Mouse (Mus musculus): Measurements from ENCODE around the gene Bcas3. TPM values are rescaled to one million over a fixed set of nuclear protein-coding genes. Genes with fewer than 3 reads are reported as not detected.
"Not testable (repeated sequence)": the region's sequence is repeated elsewhere in the genome, so short reads cannot be mapped to it uniquely, and the experiment has no call there.

The Bcas3 gene
- polyA plus RNA-seq, 1 experiment from 2014 or later, result 19.1 TPM

DNA sequence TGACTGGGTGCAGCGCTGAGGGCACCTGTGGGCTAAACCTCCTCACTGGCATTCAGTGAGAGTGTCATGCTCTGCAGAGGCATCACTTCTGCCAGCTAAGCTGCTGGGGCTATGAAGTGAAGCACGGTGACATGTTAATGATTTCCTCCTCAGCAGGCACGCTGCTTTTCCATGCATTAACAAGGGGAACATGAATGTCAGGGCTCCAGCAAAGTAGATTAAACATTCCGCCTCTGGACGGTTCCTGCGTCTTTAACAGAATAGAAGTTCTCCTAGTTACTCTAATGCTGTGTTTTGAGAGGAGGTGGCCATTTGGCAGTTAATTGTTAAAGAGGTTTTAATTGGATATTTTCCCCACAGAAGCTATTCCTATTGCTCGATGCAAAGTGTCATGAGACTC lies 134.5 kb downstream of the Bcas3 start:
- Histone ChIP-seq H3K9me3 (replicated peaks; ENCODE audit: control insufficient read depth, low read length) (no peaks in the 10 kb centered on the region), H3K9ac (ENCODE audit: low read depth, low read length) (no peak overlapping the region), H3K4me2 (ENCODE audit: low read depth, low read length) (no peak overlapping the region), H3K4me1 (ENCODE audit: control insufficient read depth, low read depth, low read length) (no peaks in the 10 kb centered on the region), H3K36me3 (ENCODE audit: control insufficient read depth, insufficient read depth) (no peaks in the 10 kb centered on the region), H3K27ac (ENCODE audit: low read length) (no peak overlapping the region), H3K27me3 (ENCODE audit: control insufficient read depth, insufficient read depth, low read depth, low read length) (no peaks in the 10 kb centered on the region), H3K4me3 (ENCODE audit: low read depth, low read length) (no peak overlapping the region)
- WGBS (ENCODE audit: insufficient replicate concordance), result 72% methylated on average over 7 of the region's 7 CpGs
- ATAC-seq (ENCODE audit: low read depth), result no peak

DNA sequence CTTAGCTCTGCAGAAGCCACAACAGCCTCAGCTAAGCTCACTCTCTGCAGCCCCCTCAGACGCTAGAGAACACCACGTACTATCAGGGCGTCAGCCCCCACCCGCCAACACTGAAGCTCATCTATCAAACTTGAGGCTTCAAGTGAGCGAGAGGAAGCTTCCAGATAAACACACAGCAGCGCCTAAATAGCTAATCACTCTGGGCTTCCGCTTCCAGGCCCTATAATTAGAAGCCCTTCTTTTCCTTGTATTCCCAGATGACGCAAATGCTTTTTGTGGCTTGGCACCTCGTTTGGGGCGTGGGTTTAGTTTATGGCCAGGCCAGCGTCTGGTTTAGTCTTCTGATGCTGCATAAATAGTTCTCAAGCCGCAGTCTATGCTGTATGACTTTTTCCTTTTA lies 139.3 kb downstream of the Bcas3 start:
- no peak overlapping the region for H3K27ac ChIP-seq (ENCODE audit: low read length)
- no peaks in the 10 kb centered on the region for H3K36me3 ChIP-seq (ENCODE audit: control insufficient read depth, insufficient read depth)
- no peak overlapping the region for H3K4me3 ChIP-seq (ENCODE audit: low read depth, low read length)
- H3K4me1 ChIP-seq (ENCODE audit: control insufficient read depth, low read depth, low read length), result no peaks in the 10 kb centered on the region
- no peak overlapping the region for H3K9ac ChIP-seq (ENCODE audit: low read depth, low read length)
- no peak overlapping the region for H3K4me2 ChIP-seq (ENCODE audit: low read depth, low read length)
- no peaks in the 10 kb centered on the region for H3K27me3 ChIP-seq (ENCODE audit: control insufficient read depth, insufficient read depth, low read depth, low read length)
- no peaks in the 10 kb centered on the region for H3K9me3 ChIP-seq (replicated peaks; ENCODE audit: control insufficient read depth, low read length)
- ATAC-seq (ENCODE audit: low read depth), result peak; percentile 32
- 11% methylated on average over 12 of the region's 12 CpGs for WGBS (ENCODE audit: insufficient replicate concordance)

DNA sequence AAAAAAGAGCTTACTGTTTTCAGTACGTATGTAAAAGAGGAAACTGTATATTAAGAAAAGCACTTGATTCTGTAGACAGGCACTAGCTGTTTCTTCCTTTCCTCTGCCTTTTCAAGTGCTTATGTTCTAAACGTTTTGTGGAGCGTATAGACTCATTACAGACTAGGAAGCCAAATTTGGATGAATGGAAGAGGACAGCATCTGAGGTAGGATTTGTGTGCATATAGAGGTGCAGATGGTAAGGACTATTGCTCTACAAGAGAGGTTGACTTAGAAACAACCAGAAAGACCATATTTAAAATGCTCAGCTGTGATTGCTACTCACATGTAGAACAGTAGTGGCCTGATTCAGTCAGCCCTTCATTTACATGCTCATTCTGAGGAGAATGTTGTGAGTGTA lies 139.7 kb downstream of the Bcas3 start:
- WGBS (ENCODE audit: insufficient replicate concordance), result 34% methylated on average over 3 of the region's 3 CpGs
- Histone ChIP-seq H3K4me2 (ENCODE audit: low read depth, low read length) (no peak overlapping the region), H3K36me3 (ENCODE audit: control insufficient read depth, insufficient read depth) (no peaks in the 10 kb centered on the region), H3K9ac (ENCODE audit: low read depth, low read length) (no peak overlapping the region), H3K27me3 (ENCODE audit: control insufficient read depth, insufficient read depth, low read depth, low read length) (no peaks in the 10 kb centered on the region), H3K4me1 (ENCODE audit: control insufficient read depth, low read depth, low read length) (no peaks in the 10 kb centered on the region), H3K4me3 (ENCODE audit: low read depth, low read length) (no peak overlapping the region), H3K9me3 (replicated peaks; ENCODE audit: control insufficient read depth, low read length) (no peaks in the 10 kb centered on the region), H3K27ac (ENCODE audit: low read length) (peak overlapping the region; percentile 44; the same call in 1 of the 2 replicates)
- no peak for ATAC-seq (ENCODE audit: low read depth)

DNA sequence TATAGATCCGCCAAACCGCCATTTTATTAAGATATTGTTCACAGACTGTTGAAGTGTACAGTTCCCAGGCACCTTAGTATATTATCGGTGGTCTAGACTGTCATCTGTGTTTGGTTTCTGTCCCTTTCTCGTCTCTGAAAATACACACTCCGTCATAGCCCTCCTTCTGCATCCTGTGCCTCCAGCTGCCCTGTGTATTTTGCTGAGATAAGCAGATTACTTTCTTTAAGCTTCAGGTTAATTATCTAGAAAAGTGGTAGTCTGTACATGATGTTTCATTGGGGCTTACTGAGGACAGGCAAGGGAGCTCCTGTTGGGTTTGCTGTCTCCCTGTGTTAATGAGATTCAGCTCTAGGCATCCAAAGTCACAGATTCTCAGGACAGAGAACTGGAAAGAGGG lies 146.6 kb downstream of the Bcas3 start:
- H3K9me3 ChIP-seq (replicated peaks; ENCODE audit: control insufficient read depth, low read length), result no peaks in the 10 kb centered on the region
- whole genome bisulfite sequencing (ENCODE audit: insufficient replicate concordance), result 62% methylated on average over 5 of the region's 5 CpGs
- no peak for ATAC-seq (ENCODE audit: low read depth)

DNA sequence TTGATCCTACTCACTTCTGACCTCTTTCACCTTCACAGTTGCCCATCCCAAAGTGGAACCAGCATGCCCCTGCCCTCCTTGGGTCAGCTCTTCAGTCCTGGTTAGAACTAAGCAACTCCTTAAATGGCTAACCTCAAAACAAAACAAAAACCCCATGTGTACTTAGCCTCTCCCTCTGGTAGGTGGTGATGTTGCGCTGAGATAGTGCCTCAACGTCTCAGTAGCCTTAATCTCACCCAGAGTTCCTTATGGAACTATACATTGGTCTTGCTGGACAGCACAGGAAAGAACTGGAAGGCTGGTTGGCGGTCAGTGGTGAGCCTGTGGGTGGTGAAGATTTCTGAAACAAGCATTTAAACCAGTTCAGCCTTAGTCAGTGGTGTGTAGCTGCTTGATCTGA lies 149.1 kb downstream of the Bcas3 start:
- Histone ChIP-seq H3K4me3 (ENCODE audit: low read depth, low read length) (no peak overlapping the region), H3K27me3 (ENCODE audit: control insufficient read depth, insufficient read depth, low read depth, low read length) (no peaks in the 10 kb centered on the region), H3K4me1 (ENCODE audit: control insufficient read depth, low read depth, low read length) (no peaks in the 10 kb centered on the region), H3K9me3 (replicated peaks; ENCODE audit: control insufficient read depth, low read length) (no peaks in the 10 kb centered on the region), H3K9ac (ENCODE audit: low read depth, low read length) (no peak overlapping the region), H3K36me3 (ENCODE audit: control insufficient read depth, insufficient read depth) (no peaks in the 10 kb centered on the region), H3K27ac (ENCODE audit: low read length) (no peak overlapping the region), H3K4me2 (ENCODE audit: low read depth, low read length) (no peak overlapping the region)
- WGBS (ENCODE audit: insufficient replicate concordance), result 55% methylated on average over 3 of the region's 3 CpGs
- no peak for ATAC-seq (ENCODE audit: low read depth)

More for the DNA sequence above, 146.6 kb downstream of the Bcas3 start:
- H3K4me1 ChIP-seq (ENCODE audit: control insufficient read depth, low read depth, low read length), result no peaks in the 10 kb centered on the region
- H3K9ac ChIP-seq (ENCODE audit: low read depth, low read length), result no peak overlapping the region
- no peaks in the 10 kb centered on the region for H3K36me3 ChIP-seq (ENCODE audit: control insufficient read depth, insufficient read depth)
- H3K27ac ChIP-seq (ENCODE audit: low read length), result no peak overlapping the region
- H3K4me3 ChIP-seq (ENCODE audit: low read depth, low read length), result no peak overlapping the region
- H3K27me3 ChIP-seq (ENCODE audit: control insufficient read depth, insufficient read depth, low read depth, low read length), result no peaks in the 10 kb centered on the region
- no peak overlapping the region for H3K4me2 ChIP-seq (ENCODE audit: low read depth, low read length)

DNA sequence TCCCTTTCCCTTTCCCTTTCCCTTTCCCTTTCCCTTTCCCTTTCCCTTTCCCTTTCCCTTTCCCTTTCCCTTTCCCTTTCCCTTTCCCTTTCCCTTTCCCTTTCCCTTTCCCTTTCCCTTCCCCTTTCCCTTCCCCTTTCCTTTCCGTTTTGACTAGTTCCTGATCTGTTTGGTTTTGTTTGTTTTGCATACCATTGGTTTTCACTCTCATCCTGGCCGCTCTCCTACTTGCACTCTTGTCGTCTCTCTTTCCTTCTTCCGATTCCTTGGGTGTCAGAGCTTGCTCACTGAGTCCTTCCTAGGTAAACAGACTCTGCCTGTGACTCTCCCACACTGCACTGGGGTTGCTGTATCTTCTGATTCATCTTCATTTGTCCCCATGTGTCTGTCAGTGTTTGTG lies 151.8 kb downstream of the Bcas3 start:
- 44% methylated on average over 4 of the region's 4 CpGs for WGBS (ENCODE audit: insufficient replicate concordance)
- H3K36me3 ChIP-seq (ENCODE audit: control insufficient read depth, insufficient read depth); H3K27ac ChIP-seq (ENCODE audit: low read length); H3K27me3 ChIP-seq (ENCODE audit: control insufficient read depth, insufficient read depth, low read depth, low read length); H3K4me2 ChIP-seq (ENCODE audit: low read depth, low read length); H3K9me3 ChIP-seq (replicated peaks; ENCODE audit: control insufficient read depth, low read length); H3K4me1 ChIP-seq (ENCODE audit: control insufficient read depth, low read depth, low read length); H3K4me3 ChIP-seq (ENCODE audit: low read depth, low read length); ATAC-seq (ENCODE audit: low read depth); H3K9ac ChIP-seq (ENCODE audit: low read depth, low read length): not testable (repeated sequence)

DNA sequence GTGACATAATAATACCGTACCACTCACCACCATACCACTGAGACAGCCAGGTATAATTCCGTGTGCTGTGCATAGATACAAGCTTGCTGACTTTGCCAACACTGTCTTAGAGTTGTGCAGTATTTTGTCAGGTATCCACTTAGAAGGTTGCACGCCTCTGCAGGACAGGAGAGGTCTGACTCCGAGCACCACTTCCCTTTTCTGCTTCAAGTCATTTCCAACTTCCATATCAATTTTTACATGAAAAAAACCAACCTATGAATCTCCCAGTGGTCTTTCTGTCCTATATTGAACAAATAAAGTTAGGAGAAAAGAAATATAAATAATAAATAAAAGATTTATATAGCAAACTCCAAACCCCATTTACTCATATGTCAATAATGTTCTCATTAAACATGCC lies 152.8 kb downstream of the Bcas3 start:
- Histone ChIP-seq H3K36me3 (ENCODE audit: control insufficient read depth, insufficient read depth) (no peaks in the 10 kb centered on the region), H3K27me3 (ENCODE audit: control insufficient read depth, insufficient read depth, low read depth, low read length) (no peaks in the 10 kb centered on the region), H3K4me2 (ENCODE audit: low read depth, low read length) (no peak overlapping the region), H3K9ac (ENCODE audit: low read depth, low read length) (no peak overlapping the region), H3K27ac (ENCODE audit: low read length) (no peak overlapping the region), H3K4me1 (ENCODE audit: control insufficient read depth, low read depth, low read length) (no peaks in the 10 kb centered on the region), H3K4me3 (ENCODE audit: low read depth, low read length) (no peak overlapping the region), H3K9me3 (replicated peaks; ENCODE audit: control insufficient read depth, low read length) (no peaks in the 10 kb centered on the region)
- 51% methylated on average over 4 of the region's 4 CpGs for WGBS (ENCODE audit: insufficient replicate concordance)
- no peak for ATAC-seq (ENCODE audit: low read depth)

DNA sequence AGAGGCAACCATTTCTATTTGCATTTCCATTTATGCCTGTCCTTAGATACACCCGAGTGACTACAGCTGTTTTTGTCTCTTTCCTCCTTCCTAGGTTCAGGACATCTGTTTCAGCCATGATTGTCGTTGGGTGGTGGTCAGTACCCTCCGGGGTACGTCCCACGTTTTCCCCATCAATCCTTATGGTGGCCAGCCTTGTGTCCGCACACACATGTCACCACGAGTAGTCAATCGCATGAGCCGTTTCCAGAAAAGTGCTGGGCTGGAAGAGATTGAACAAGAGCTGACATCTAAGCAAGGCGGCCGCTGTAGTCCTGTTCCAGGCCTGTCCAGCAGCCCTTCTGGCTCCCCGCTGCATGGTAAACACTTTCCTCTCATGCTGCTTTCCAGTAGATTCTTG lies 156.4 kb downstream of the Bcas3 start:
- no peaks in the 10 kb centered on the region for H3K9me3 ChIP-seq (replicated peaks; ENCODE audit: control insufficient read depth, low read length)
- no peaks in the 10 kb centered on the region for H3K27me3 ChIP-seq (ENCODE audit: control insufficient read depth, insufficient read depth, low read depth, low read length)
- H3K9ac ChIP-seq (ENCODE audit: low read depth, low read length), result no peak overlapping the region
- H3K36me3 ChIP-seq (ENCODE audit: control insufficient read depth, insufficient read depth), result no peaks in the 10 kb centered on the region
- H3K27ac ChIP-seq (ENCODE audit: low read length), result no peak overlapping the region
- H3K4me1 ChIP-seq (ENCODE audit: control insufficient read depth, low read depth, low read length), result no peaks in the 10 kb centered on the region
- no peak overlapping the region for H3K4me3 ChIP-seq (ENCODE audit: low read depth, low read length)
- no peak for ATAC-seq (ENCODE audit: low read depth)
- WGBS (ENCODE audit: insufficient replicate concordance), result 81% methylated on average over 12 of the region's 12 CpGs
- no peak overlapping the region for H3K4me2 ChIP-seq (ENCODE audit: low read depth, low read length)

DNA sequence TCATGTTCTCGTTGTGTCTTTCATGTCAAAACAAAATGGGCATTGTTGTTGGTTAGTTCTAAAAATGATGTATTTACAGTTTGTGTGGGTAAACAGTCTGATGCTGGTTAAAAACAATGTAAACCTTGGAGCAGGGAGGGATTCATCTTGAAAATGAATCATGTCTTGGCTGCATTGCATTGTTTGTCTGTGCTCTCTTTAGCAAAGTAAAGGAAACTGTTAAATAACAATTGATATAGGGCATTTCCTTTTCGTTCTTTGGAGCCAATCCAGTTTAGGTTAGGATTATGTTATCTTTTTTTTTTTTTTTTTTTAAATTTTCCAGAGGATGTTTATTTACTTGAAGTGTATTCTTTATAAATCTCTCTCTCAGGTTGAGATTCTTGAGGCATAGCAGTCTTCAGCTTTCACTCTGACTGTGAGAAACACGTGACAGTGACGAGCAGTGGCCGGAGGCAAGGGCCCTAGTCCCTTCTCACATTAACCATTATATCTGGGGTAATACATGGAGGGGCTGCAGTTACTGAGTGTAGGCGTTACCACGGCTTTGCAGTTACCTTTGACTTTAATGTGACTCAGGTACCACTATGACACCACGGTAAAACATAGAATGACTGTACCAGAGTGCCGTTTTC lies 158.4 kb downstream of the Bcas3 start:
- Histone ChIP-seq H3K9me3 (replicated peaks; ENCODE audit: control insufficient read depth, low read length) (no peaks in the 10 kb centered on the region), H3K27me3 (ENCODE audit: control insufficient read depth, insufficient read depth, low read depth, low read length) (no peaks in the 10 kb centered on the region), H3K4me3 (ENCODE audit: low read depth, low read length) (no peak overlapping the region), H3K36me3 (ENCODE audit: control insufficient read depth, insufficient read depth) (no peaks in the 10 kb centered on the region), H3K4me1 (ENCODE audit: control insufficient read depth, low read depth, low read length) (no peaks in the 10 kb centered on the region), H3K27ac (ENCODE audit: low read length) (no peak overlapping the region), H3K4me2 (ENCODE audit: low read depth, low read length) (no peak overlapping the region), H3K9ac (ENCODE audit: low read depth, low read length) (no peak overlapping the region)
- 73% methylated on average over 9 of the region's 9 CpGs for WGBS (ENCODE audit: insufficient replicate concordance)
- ATAC-seq (ENCODE audit: low read depth), result no peak
